10 mouse cellular contexts compared by ENCODE assay signal in the genomic region with DNA sequence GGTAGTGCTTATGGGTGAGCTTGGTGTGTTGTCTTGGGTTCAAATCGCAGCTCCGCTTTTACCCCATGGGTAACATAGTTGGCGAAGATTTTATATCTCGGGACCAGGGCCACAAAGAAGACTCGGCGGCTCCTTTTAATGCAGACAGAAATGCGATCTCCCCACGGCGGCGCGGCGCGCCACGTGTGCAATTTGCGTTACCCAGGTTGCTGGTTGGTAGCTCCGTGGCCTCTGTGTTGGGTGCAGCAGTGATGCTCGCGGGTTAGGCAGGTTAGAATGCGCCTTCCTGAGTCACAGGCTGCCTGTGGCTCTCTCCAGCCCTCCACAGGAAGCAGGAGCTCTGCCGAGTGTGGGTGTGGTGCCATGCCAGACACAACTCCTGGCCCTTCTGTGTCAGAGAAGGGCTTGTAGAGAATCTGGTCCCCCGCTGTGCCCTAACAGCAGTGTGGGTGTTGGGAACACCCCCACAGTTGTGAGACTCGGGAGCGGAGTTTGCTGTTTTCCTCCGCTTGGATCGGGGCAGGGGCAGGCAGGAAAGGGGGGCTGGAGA. TPM values are rescaled to one million over a fixed set of nuclear protein-coding genes. Genes with fewer than 3 reads are reported as not detected.
DNase-seq lines count a peak whose midpoint lies in the region; ATAC-seq and TF ChIP-seq lines count a peak whose summit lies in the region.
"Had no signal": no experiment of that assay in that cellular context is flagged by ENCODE, and none has a peak within 500 bp of the region (broad histone marks: within the 10 kb centered on the region; RNA-seq: fewer than 3 reads in every experiment).

No protein-coding gene starts in this region.

- no peaks in the 10 kb centered on the region for H3K27me3 ChIP-seq in ES-Bruce4 (ENCODE audit: control insufficient read depth, insufficient read depth, low read length, poor library complexity, severe bottlenecking)
- H3K27me3 ChIP-seq in forebrain, postnatal 0 days (ENCODE audit: insufficient read depth, low read length): peaks cover 28% of the 10 kb centered on the region

- peak overlapping the region; percentile 63 for H3K27ac ChIP-seq in gastrocnemius, adult 2 months
- no peak overlapping the region for H3K27ac ChIP-seq in ES-Bruce4 (ENCODE audit: insufficient read depth, low read length)
- no peak overlapping the region for H3K27ac ChIP-seq in forebrain, postnatal 0 days (ENCODE audit: low read depth, low read length)

- H3K4me1 ChIP-seq in ES-Bruce4 (ENCODE audit: control insufficient read depth, insufficient read depth, low read length): peaks cover 5% of the 10 kb centered on the region
- peaks cover 5% of the 10 kb centered on the region; the same call in 1 of the 2 replicates for H3K4me1 ChIP-seq in forebrain, postnatal 0 days (ENCODE audit: insufficient read depth)

- no peak for TF ChIP-seq POLR2A in ES-Bruce4 (IDR thresholded peaks at IDR 0.05; ENCODE audit: insufficient read depth, low read length)

- TF ChIP-seq EP300 in ES-Bruce4 (IDR thresholded peaks at IDR 0.05; ENCODE audit: insufficient read depth, low read depth, low read length): no peak

- no peaks in the 10 kb centered on the region for H3K9me3 ChIP-seq in ES-Bruce4 (replicated peaks; ENCODE audit: control insufficient read depth, insufficient read depth, low read length, poor library complexity, severe bottlenecking)
- H3K9me3 ChIP-seq in forebrain, postnatal 0 days (ENCODE audit: low read length): 0 out of 2 replicates have a peak, but pooled peaks cover 3% of the 10 kb centered on the region

- peak overlapping the region; percentile 69 for H3K4me3 ChIP-seq in gastrocnemius, adult 2 months
- H3K4me3 ChIP-seq in ES-Bruce4 (ENCODE audit: low read depth, low read length): peak overlapping the region; percentile 21
- H3K4me3 ChIP-seq in forebrain, postnatal 0 days (ENCODE audit: low read depth, low read length): peak overlapping the region; percentile 25

- no peak for DNase-seq in gastrocnemius, adult 2 months
- no peak for DNase-seq in gastrocnemius, adult 18-20 months (ENCODE audit: low spot score)
- peak; percentile 30 for DNase-seq in forebrain, postnatal 0 days
- peak; percentile 29 for DNase-seq in mesoderm, embryonic 11.5 days (ENCODE audit: low read depth, low spot score)
- no peak for DNase-seq in right cerebral cortex, postnatal 25 days
- DNase-seq in spleen, postnatal 36 days (ENCODE audit: low spot score in 2 of 2): no peak
- DNase-seq in ovary, postnatal 14 days (ENCODE audit: low spot score): no peak
- DNase-seq: cerebellum, adult 8-10 months had no signal

- no peaks in the 10 kb centered on the region for H3K36me3 ChIP-seq in ES-Bruce4 (ENCODE audit: control insufficient read depth, insufficient read depth, low read length, poor library complexity, severe bottlenecking)
- H3K36me3 ChIP-seq in forebrain, postnatal 0 days (ENCODE audit: insufficient read depth): no peaks in the 10 kb centered on the region

- no peak for TF ChIP-seq CTCF in gastrocnemius, adult 2 months (IDR thresholded peaks at IDR 0.05)
- no peak for TF ChIP-seq CTCF in ES-Bruce4 (IDR thresholded peaks at IDR 0.05; ENCODE audit: low read depth, low read length)
- TF ChIP-seq CTCF in forebrain, postnatal 0 days (IDR thresholded peaks at IDR 0.05; ENCODE audit: low read depth): no peak

- peak overlapping the region; percentile 52 for H3K4me2 ChIP-seq in forebrain, postnatal 0 days (ENCODE audit: low read depth)

- 0 out of 2 replicates have a peak overlapping the region, but pooled peaks have one; percentile 9 for H3K9ac ChIP-seq in ES-Bruce4 (ENCODE audit: low read depth, poor library complexity, severe bottlenecking)
- peak overlapping the region; percentile 31 for H3K9ac ChIP-seq in forebrain, postnatal 0 days

- intact Hi-C loops in gastrocnemius, adult 2 months (cut with DNase I): no loop called here

- WGBS in forebrain, postnatal 0 days: 10% methylated on average over 25 of the region's 25 CpGs

- peak; percentile 47 for ATAC-seq in forebrain, postnatal 0 days

RNA-seq across cellular contexts. Expression of a gene that starts 0.8 kb away (rescaled TPM):
- under 1 TPM; 0.39 to 0.82 TPM for total RNA-seq in gastrocnemius, adult 2 months (2021)
- total RNA-seq in gastrocnemius, adult 18-20 months (2021): under 1 TPM; 0.33 to 0.39 TPM
- 1.2 and 1.4 TPM in 2 replicates for polyA plus RNA-seq in ES-Bruce4 (2011; ENCODE audit: insufficient read depth, insufficient read length, low read depth, missing spikeins)
- total RNA-seq in forebrain, postnatal 0 days (2014; rRNA removed): 0.92 and 1.7 TPM in 2 replicates
- polyA plus RNA-seq in forebrain, postnatal 0 days (2015; fragmentation: Nextera tagmentation; extraction: Ambion mirVana): 0.29 and 0.53 TPM in 2 replicates

RNA-seq across cellular contexts. Expression of a gene that starts 39.1 kb away (rescaled TPM):
- under 1 TPM in 1 of 2 experiments, not detected in 1; 0.28 TPM for total RNA-seq in gastrocnemius, adult 2 months (2021)
- not detected for total RNA-seq in gastrocnemius, adult 18-20 months (2021)
- not detected in 2 replicates for polyA plus RNA-seq in ES-Bruce4 (2011; ENCODE audit: insufficient read depth, insufficient read length, low read depth, missing spikeins)
- total RNA-seq in forebrain, postnatal 0 days (2014; rRNA removed): not detected in 2 replicates
- polyA plus RNA-seq in forebrain, postnatal 0 days (2015; fragmentation: Nextera tagmentation; extraction: Ambion mirVana): 0.10 and 0.11 TPM in 2 replicates
- total RNA-seq: layer of hippocampus, postnatal 14 days had no signal

Comparison
In these comparisons a context has a peak if more than half of its experiments do, and no peak if none do; other contexts are left out.
1. DNase-seq: peak in forebrain, postnatal 0 days (single experiment) and mesoderm, embryonic 11.5 days (single experiment); none in gastrocnemius, adult 2 months (single experiment), gastrocnemius, adult 18-20 months (single experiment), right cerebral cortex, postnatal 25 days (single experiment), spleen, postnatal 36 days (0 of 2) and ovary, postnatal 14 days (single experiment).
2. Peak in every context shown above with its lines, with median percentiles within 50 percentile points of each other: H3K4me3 ChIP-seq.